ENCODE assay signal across 11 mouse cellular contexts in genomic region chr3:53310093-53310492, GRCm38 (mm10).
"Had no signal": no experiment of that assay in that cellular context is flagged by ENCODE, and none has a peak within 500 bp of the region (broad histone marks: within the 10 kb centered on the region; RNA-seq: fewer than 3 reads in every experiment).

No protein-coding gene starts in this region.

- H3K9ac ChIP-seq: liver, embryonic 13.5 days had no signal

- H3K9me3 ChIP-seq: liver, embryonic 13.5 days had no signal

- H3K4me3 ChIP-seq: left cerebral cortex, adult 2 months; liver, embryonic 13.5 days had no signal

- H3K4me1 ChIP-seq: liver, embryonic 13.5 days had no signal

- H3K4me2 ChIP-seq: liver, embryonic 13.5 days; midbrain, embryonic 11.5 days had no signal

- H3K36me3 ChIP-seq: liver, embryonic 13.5 days had no signal

- DNase-seq: kidney, postnatal 25 days; layer of hippocampus, postnatal 36 days; liver, embryonic 13.5 days; lung, adult 2 months; lung, postnatal 14 days; lung, postnatal 4 days; midbrain, embryonic 14.5 days; thymus, postnatal 25 days had no signal

- H3K27me3 ChIP-seq: liver, embryonic 13.5 days had no signal

- H3K27ac ChIP-seq: kidney, postnatal 0 days; liver, embryonic 13.5 days had no signal
